Mouse (Mus musculus) bone marrow, adult 2 months (tissue): ENCODE measurements around the gene Atf2. TPM values are rescaled to one million over a fixed set of nuclear protein-coding genes. Genes with fewer than 3 reads are reported as not detected.

Source experiments
- H3K27ac ChIP-seq: fragments of 200-500 bp; 2 replicates; pipeline ENCODE4 v1.5.1; 2012; ENCODE audit warnings: low read depth, mild to moderate bottlenecking, control low read depth, inconsistent platforms, low read length; ENCODE audit not compliant: control insufficient read depth, poor library complexity, insufficient read depth
- H3K4me1 ChIP-seq: fragments of 200-500 bp; 2 replicates; pipeline ENCODE4 v1.6.1; 2011; ENCODE audit warnings: low read length; ENCODE audit not compliant: control insufficient read depth, insufficient read depth
- H3K4me3 ChIP-seq: fragments of 200-500 bp; replicated peaks from 2 replicates; pipeline ENCODE3; 2011; ENCODE audit warnings: mild to moderate bottlenecking, low read depth, low read length, control low read depth; ENCODE audit not compliant: control insufficient read depth
- CTCF ChIP-seq: fragments of 200-500 bp; IDR thresholded peaks from 2 replicates; pipeline ENCODE4 v1.5.1; 2011; ENCODE audit warnings: low read length, control low read depth; ENCODE audit not compliant: control insufficient read depth, insufficient read depth
- POLR2A ChIP-seq: fragments of 200-500 bp; IDR thresholded peaks from 2 replicates; pipeline ENCODE4 v1.6.1; 2011; ENCODE audit warnings: low read depth, mild to moderate bottlenecking, control low read depth, low read length, borderline replicate concordance; ENCODE audit not compliant: control insufficient read depth
- whole genome bisulfite sequencing: fragments of 180-500 bp; shearing (Covaris S2); methylation state at CpG from one replicate; pipeline ENCODE4 v1.1.7; 2018; 5-methylcytosine and 5-hydroxymethylcytosine counted together
- polyA plus RNA-seq: library from polyadenylated mRNA; stranded (reverse); fragments of >200 nt; gene quantifications from 2 replicates; pipeline ENCODE4 v1.2.4, GENCODE M21; 2011; ENCODE audit warnings: low replicate concordance; ENCODE audit not compliant: missing spikeins, insufficient read depth, insufficient read length

Gene Atf2
- polyA plus RNA-seq, 1 experiment: 16.3 TPM

DNA sequence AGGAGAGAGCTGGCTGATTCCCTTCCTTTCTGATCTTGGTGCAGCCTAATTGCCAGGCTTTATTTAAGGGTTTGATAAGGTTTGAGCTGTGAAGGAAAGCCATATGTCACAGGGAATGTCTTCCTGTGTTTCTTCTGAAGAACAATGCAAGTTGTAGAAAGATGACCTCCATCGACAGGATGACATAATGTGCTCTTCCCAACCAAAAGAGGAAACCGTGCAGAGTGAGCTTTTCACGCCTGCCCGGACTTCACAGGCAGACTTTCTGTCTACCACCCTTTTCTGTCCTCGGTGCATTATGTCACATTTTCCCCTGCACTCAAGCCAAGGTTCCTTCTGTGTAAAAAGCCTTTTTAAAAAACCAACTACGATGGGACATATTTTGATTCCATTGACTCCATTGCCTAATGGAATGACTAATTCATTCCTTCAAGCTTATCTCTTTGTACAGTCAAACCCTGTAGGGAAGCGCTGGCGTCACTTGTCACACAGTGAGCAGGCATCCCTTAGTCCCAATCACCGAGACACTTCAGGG, 110.0 kb downstream of the Atf2 start:
- TF ChIP-seq CTCF (no peak), POLR2A (no peak)
- Histone ChIP-seq H3K4me1 (no peaks in the 10 kb centered on the region), H3K4me3 (no peak overlapping the region), H3K27ac (no peak overlapping the region)
- 18% methylated on average over 9 of the region's 9 CpGs for WGBS

DNA sequence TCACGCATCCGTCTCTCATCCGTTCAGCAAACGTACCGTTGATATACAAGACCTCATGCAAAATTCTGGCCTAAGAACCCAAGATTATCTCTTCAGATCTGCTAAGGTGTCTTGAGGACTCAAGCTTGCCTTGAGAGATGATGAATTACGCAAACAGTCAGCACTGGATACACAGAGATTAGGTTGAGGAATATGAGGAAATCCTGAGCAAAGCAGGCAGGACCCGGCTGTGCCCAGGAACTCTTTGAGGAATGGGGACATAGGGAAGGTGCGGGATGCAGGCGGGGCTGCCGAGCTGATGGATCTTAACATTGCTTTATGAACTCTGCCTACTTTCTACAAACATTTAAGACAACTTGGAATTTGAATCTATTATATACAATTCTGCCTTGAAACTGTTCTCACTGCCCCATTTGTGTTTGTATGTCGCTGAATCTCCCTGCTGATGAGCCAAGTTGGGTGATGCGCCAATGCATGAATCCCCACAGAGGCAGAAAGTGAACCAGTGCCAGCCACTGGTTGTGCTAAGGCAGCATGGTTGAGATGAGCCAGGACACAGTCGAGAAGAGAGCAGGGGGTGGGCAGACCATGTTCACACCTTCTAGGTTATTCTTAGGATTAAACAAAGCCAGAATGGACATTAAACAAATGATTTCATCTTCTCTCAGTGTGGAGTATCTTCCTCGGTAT, 112.0 kb downstream of the Atf2 start:
- Histone ChIP-seq H3K4me3 (no peak overlapping the region), H3K4me1 (no peaks in the 10 kb centered on the region), H3K27ac (no peak overlapping the region)
- no peak for TF ChIP-seq CTCF
- no peak for TF ChIP-seq POLR2A
- 82% methylated on average over 14 of the region's 14 CpGs for WGBS

DNA sequence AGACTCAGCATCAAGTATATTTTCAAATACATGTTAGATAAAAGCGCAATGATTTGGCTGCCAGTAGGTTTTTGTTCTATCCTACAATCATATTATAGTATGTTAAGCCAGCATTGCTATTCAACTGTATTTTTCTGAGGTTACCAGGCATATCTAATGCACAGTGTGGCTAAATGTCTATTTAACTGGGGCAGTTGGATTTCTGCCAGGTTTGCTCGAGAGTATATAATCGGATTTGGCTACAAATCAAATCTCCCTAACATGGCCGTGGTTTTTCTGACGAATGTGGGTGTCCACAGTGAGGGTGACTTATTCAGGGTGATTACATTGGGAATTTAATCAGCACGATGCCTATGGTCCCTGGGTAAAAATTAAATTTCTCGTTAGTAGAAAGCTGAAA, 112.6 kb downstream of the Atf2 start:
- Histone ChIP-seq H3K4me1 (no peaks in the 10 kb centered on the region), H3K4me3 (no peak overlapping the region), H3K27ac (no peak overlapping the region)
- WGBS: 65% methylated on average over 7 of the region's 7 CpGs
- no peak for TF ChIP-seq CTCF
- no peak for TF ChIP-seq POLR2A

DNA sequence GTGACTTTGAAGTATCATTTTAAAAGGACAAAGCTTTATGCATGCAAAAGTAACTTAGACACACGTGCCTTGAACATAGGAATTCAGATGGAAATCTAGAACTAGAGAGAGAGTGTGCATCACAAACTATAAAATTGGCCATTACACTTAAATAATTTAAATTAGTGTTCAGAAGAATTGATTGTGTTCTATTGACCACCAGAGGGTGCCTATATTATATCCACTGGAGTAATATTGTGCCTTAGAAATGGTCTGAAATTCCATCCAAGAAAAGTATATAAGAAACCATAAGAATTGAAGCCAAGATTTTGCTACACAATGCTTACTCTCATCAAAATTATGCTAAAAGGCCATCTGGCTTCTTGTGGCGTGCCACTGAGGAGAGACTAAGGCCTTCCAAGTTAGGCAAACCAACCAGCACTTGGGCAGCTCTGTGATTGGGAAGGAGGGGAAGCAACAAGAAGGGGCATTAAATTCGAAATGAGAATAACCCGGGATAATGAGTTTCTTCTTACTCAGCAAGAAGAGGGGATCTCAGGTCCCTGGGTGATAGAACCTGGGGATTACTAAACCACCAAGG, 113.3 kb downstream of the Atf2 start:
- no peak for TF ChIP-seq CTCF
- no peak for TF ChIP-seq POLR2A
- Histone ChIP-seq H3K27ac (no peak overlapping the region), H3K4me1 (no peaks in the 10 kb centered on the region), H3K4me3 (no peak overlapping the region)
- 65% methylated on average over 4 of the region's 4 CpGs for WGBS

DNA sequence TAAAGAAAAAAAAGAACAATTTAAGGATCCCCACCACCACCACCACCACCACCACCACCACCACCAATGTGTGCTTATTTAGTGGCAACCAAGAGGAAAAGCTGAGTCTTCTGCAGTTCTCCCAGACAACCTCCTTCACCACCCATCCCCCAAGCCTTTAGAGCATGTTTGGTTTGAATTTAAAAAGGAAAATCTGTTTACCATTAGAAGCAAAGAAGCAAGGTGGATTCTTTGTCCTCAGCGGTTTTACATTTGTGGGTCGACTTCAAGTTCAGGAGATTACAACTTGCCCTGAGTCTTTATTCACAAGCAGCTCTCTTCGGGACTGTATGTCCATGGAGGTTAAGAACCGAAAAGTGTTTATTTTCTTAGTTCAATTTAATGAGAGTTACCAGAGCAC, 115.5 kb downstream of the Atf2 start:
- 34% methylated on average over 4 of the region's 4 CpGs for WGBS
- Histone ChIP-seq H3K4me3 (no peak overlapping the region), H3K4me1 (no peaks in the 10 kb centered on the region), H3K27ac (no peak overlapping the region)
- TF ChIP-seq CTCF (no peak), POLR2A (no peak)

DNA sequence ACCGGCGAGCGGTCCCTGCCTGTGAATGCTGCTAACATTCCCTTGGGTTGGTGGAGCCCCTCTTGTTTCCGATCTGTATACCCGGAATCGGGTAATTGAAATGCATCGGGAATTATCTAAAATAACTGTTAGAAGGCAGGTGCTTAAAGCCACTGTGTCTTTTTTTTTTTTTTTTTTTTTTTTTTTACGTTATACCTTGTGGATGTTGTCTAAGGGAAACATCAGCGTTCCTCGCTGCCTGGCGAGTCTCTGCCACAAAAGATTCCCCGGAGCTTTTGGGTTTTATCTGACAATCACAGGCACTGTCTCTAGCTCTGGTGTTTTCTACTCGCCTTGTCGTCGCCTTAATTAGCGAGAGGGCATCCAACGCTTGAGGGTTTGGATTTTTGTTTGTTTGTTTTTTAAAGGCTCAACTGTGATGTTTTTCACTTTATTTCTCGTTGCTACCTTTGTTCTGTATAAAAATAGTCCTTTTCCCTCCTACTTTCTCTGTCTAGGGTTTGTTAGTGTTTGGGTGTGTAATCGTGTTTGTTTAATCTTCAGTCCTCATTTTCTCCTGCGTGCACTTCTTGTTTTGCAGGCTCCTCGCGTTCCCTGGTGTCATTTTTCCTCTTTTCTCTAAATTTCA, 116.6 kb downstream of the Atf2 start:
- 1% methylated on average over 22 of the region's 22 CpGs for WGBS
- Histone ChIP-seq H3K4me1 (no peaks in the 10 kb centered on the region), H3K27ac (no peak overlapping the region), H3K4me3 (no peak overlapping the region)
- no peak for TF ChIP-seq CTCF
- TF ChIP-seq POLR2A: no peak

DNA sequence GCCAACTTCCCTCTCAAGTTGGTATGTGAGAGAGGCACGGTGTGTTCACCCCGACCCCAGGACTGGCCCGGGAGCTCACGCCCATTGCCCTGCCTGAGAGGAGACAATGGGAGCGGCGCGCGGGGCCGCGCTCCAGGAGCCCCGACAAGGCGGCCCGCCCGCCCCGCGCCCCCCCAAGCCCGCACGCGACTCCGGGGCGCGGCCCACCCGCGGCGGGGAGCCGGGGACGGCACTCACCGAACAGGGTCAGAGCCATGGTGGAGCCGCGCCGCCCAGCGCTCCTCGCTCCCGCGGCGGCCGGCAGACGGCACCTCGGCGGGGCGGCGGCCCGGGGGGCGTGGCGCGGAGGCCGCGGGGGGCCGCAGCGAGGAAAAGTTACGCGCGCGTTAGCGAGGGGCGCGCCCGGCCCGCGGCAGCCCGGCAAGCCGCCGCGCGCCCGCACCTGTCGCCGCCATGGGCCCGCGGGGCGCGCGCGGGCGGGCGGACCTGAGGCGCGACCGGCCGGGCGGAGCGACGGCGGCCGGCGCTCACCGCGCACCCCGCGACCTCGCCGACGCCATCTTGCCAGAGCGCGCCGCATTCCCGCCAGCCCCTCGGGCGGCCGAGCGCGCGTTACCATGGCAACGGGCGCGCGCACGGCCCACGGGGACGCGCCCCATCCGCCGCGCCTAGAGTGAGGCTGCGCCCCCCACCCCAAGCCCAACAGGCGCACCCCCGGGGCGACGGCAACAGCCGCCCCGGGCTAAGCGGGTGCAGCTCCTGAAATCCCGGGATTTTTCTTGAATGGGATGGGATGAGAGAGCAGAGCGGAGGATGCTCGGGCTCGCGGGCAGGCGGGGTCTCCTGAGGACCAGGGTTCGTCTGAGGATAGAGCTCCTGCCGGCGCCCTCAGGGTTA, 117.4 kb downstream of the Atf2 start, which contains the start of gene Chn1:
Gene Chn1 (minus strand): TSS at position 561 of the 897 bp plus-strand sequence.
- no peaks in the 10 kb centered on the region for H3K4me1 ChIP-seq
- no peak within 1 kb of the TSS for H3K4me3 ChIP-seq
- 10% methylated on average over 130 of the region's 131 CpGs for WGBS
- H3K27ac ChIP-seq: no peak within 1 kb of the TSS
- TF ChIP-seq CTCF (no peak), POLR2A (no peak)

DNA sequence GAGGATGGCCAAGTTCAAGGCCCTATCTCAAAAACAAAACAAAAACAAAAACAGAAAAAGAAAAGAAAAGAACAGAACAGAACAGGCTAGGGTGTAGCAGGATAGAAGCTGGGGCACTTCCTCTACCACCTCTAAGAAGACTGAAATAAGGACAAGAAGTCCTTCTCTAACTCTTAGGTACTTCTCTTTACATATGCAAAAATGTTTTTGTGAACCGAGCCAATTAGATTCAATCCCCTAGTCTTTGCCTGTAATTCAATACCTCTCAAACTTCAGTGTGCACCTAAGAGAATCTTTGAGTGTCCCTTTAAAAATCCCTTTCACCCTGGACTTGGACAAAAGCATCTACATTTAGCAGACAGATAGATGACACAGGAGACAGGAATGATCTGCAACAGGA, 119.5 kb downstream of the Atf2 start:
- 44% methylated on average over 1 of the region's 1 CpGs for WGBS
- no peak for TF ChIP-seq POLR2A
- TF ChIP-seq CTCF: no peak
- H3K4me3 ChIP-seq: no peak overlapping the region

DNA sequence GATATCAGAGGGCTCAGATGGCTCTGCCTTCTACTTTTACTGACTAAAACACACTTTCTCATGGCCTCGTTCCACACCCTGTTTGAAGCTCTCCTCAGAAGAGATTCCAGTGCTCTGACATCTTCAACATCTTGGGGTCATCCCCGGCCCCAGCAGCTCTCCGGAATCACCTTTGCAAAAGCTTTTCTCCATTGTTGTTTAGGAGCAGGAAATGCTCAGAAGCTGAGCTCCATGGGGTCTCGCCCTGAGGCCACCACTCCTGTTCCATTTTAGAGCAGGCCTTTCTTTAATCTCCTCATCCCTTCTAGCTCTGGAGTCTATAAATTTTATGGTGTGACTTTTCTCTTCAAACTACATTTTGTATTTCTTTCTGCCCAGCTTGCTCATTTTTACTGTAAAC, 123.8 kb downstream of the Atf2 start:
- Histone ChIP-seq H3K27ac (no peak overlapping the region), H3K4me1 (no peaks in the 10 kb centered on the region), H3K4me3 (no peak overlapping the region)
- TF ChIP-seq POLR2A (no peak), CTCF (no peak)
- 73% methylated on average over 4 of the region's 4 CpGs for WGBS

More for the DNA sequence above, 119.5 kb downstream of the Atf2 start:
- Histone ChIP-seq H3K4me1 (no peaks in the 10 kb centered on the region), H3K27ac (no peak overlapping the region)

Other genes starting within 250 kb of the Atf2 start
- gene Chn1, start 117.3 kb downstream of the Atf2 start, polyA plus RNA-seq: 3.4 TPM in 1 of 2 replicates, not detected in the other
- gene Atp5g3, start 18.7 kb upstream of the Atf2 start, polyA plus RNA-seq: 221 and 279 TPM in 2 replicates